Mouse (Mus musculus): Measurements from ENCODE around the gene Ltbp4. TPM values are rescaled to one million over a fixed set of nuclear protein-coding genes. Genes with fewer than 3 reads are reported as not detected.

Gene Ltbp4
- polyA plus RNA-seq, 1 experiment = 0.03 TPM

DNA sequence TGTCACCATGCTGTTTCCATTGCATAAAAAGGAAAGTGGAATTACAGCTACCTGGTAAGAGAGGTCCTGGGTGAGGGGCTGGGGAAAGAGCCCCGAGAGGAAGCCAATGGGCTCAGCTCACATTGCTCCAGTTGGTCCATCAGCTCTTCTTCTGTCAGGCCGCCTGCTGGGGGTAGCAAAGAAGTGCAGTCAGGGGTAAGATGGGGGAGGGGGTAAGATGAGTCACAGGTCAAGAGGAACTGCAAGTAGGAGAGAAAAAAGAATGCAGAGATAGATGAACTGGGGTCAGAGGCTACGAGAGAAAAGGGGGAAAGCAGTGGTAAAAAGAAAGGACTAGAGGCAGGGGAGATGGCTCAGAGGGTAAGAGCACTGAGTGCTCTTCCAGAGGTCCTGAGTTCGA is 5.1 kb upstream of the Ltbp4 start:
- no peak for TF ChIP-seq TAL1 (IDR thresholded peaks at IDR 0.05; ENCODE audit: low read length)
- TF ChIP-seq GATA1 (IDR thresholded peaks at IDR 0.05; ENCODE audit: low read length) = no peak
- H3K36me3 ChIP-seq (ENCODE audit: control insufficient read depth) = peaks cover 33% of the 10 kb centered on the region
- peaks cover 2% of the 10 kb centered on the region for H3K4me1 ChIP-seq (ENCODE audit: control insufficient read depth)
- no peaks in the 10 kb centered on the region for H3K9me3 ChIP-seq (ENCODE audit: control insufficient read depth, low read length)
- no peak overlapping the region for H3K4me3 ChIP-seq (replicated peaks)
- peaks cover 29% of the 10 kb centered on the region for H3K27me3 ChIP-seq (ENCODE audit: control insufficient read depth)

DNA sequence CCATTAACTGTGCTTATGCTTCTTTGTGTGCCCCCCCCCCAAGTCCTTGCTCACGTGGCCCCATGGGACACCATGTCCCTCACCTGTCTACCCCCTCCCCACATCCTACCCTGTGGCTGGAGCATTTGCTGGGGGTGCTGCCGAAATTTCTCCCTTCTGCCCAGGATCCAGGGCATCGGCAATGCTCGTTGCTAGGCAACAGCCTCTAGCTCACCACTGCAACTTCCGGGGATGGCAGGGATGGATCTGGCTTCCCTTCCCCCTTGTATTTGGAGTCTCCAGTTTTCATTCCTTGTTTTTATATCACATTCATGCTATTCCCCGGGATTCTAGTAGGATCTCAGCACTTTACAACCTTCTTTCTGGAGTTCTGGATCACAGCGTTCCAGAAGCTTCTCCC is 2.0 kb upstream of the Ltbp4 start:
- H3K36me3 ChIP-seq (ENCODE audit: control insufficient read depth) = peaks cover 17% of the 10 kb centered on the region
- H3K9me3 ChIP-seq (ENCODE audit: control insufficient read depth, low read length) = no peaks in the 10 kb centered on the region; the same call in 1 of the 2 replicates
- H3K4me3 ChIP-seq (replicated peaks) = no peak overlapping the region
- TF ChIP-seq TAL1 (IDR thresholded peaks at IDR 0.05; ENCODE audit: low read length) = no peak
- TF ChIP-seq GATA1 (IDR thresholded peaks at IDR 0.05; ENCODE audit: low read length) = no peak
- peaks cover 12% of the 10 kb centered on the region for H3K4me1 ChIP-seq (ENCODE audit: control insufficient read depth)
- H3K27me3 ChIP-seq (ENCODE audit: control insufficient read depth) = peaks cover 59% of the 10 kb centered on the region

DNA sequence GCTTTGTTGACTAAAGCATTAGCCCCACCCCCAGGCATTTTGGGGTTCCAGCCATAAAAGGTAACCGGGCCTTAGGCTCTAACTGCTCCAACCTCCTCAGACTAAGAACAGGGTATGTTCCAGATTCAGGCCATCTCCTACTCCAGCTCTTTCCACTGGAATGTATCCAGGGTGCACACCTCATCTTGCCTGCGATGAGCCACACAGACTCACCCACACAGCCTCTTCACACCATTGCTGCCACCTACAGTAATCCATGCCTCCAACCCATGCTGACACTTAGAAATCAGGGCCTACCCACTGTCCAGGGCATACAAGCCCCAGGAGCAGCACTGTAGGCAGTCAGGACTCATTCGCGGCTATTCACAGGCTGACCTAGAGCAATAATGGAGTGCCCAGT is 1.6 kb upstream of the Ltbp4 start:
- Histone ChIP-seq H3K9me3 (ENCODE audit: control insufficient read depth, low read length) (peaks cover 3% of the 10 kb centered on the region; the same call in 1 of the 2 replicates), H3K4me1 (ENCODE audit: control insufficient read depth) (peaks cover 12% of the 10 kb centered on the region), H3K4me3 (replicated peaks) (no peak overlapping the region), H3K36me3 (ENCODE audit: control insufficient read depth) (peaks cover 13% of the 10 kb centered on the region), H3K27me3 (ENCODE audit: control insufficient read depth) (peaks cover 63% of the 10 kb centered on the region)
- TF ChIP-seq TAL1 (IDR thresholded peaks at IDR 0.05; ENCODE audit: low read length) = no peak
- TF ChIP-seq GATA1 (IDR thresholded peaks at IDR 0.05; ENCODE audit: low read length) = no peak

DNA sequence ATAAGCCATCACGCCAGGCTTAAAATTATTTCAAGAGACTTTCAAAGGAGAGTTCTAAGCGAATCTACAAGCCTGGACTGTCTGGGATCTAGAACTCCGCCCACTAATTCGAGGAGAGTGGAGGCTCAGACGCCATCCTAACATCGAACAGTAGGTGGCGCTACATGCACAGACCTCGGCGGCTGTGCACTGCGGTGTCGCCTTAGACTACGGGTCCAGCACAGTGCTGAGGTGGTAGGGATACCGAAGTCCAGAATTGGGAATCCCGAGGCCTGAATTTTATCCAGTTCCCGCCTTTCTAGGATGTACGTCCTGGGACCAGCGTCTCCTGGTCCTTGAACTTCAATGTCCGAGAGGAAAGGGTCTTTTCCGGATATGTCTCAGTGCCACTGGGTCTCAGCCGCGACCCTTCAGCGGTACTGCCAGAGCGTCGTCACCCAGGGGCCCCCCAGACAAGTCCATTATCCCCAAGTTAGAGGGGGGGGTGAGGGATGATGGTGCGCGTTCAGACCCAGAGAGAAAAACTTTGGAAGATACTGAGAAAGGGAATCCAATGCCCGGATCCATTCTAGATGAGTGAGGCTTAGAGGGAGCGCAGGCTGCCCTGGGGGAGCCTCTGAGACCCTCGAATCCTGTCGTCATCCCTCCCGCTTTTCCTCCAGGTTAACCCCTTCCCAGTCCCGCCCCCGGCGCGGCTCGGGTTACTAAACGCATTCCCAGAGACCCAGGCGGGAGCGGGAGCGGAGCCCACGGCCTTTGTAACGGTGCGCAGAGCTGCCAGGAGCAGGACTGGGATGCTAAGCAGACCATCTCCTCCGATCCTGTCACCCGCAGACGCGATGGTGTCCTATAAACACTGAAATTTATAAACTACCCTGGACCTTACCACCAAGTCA is 1.3 kb downstream of the Ltbp4 start:
- H3K36me3 ChIP-seq (ENCODE audit: control insufficient read depth) = no peaks in the 10 kb centered on the region
- TF ChIP-seq TAL1 (IDR thresholded peaks at IDR 0.05; ENCODE audit: low read length) = no peak
- TF ChIP-seq GATA1 (IDR thresholded peaks at IDR 0.05; ENCODE audit: low read length) = no peak
- H3K4me1 ChIP-seq (ENCODE audit: control insufficient read depth) = peaks cover 31% of the 10 kb centered on the region
- H3K9me3 ChIP-seq (ENCODE audit: control insufficient read depth, low read length) = peaks cover 6% of the 10 kb centered on the region; the same call in 1 of the 2 replicates
- H3K4me3 ChIP-seq (replicated peaks) = no peak overlapping the region
- peaks cover 93% of the 10 kb centered on the region for H3K27me3 ChIP-seq (ENCODE audit: control insufficient read depth)

DNA sequence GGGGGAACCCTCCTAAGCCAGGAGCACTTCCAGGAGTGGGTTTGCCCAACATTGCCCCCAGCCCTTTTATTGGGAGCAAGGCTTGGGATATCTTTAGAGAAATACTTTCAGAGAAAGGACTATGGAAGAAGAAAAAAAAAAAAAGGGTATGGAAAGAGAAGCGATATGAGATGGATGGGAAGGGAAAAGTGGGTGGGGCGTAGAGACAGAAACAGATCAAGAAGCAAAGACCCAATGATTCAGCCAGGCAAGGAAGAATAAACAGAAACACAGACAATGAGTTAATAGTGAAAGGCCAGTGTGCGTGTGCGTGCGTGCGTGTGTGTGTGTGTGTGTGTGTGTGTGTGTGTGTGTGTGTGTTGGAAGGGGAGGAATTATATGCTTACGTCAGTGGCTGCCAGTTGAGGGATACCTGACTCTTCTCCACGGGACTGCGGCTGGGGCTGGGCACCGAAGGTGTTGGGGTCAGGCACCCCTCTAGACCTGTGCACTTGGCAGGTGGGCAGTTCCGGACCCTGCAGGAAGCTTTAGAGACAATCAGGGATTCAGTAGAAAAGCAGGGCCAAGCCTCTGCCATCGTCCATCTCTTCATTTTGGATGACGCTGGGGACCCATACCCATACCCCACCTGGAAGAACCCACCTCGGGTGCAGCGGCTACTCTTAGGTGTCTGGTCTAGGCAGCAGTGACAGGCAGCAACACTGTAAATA is 2.3 kb downstream of the Ltbp4 start:
- Histone ChIP-seq H3K4me3 (replicated peaks) (no peak overlapping the region), H3K4me1 (ENCODE audit: control insufficient read depth) (peaks cover 41% of the 10 kb centered on the region), H3K36me3 (ENCODE audit: control insufficient read depth) (no peaks in the 10 kb centered on the region), H3K27me3 (ENCODE audit: control insufficient read depth) (peaks cover 98% of the 10 kb centered on the region), H3K9me3 (ENCODE audit: control insufficient read depth, low read length) (peaks cover 12% of the 10 kb centered on the region)
- TF ChIP-seq GATA1 (IDR thresholded peaks at IDR 0.05; ENCODE audit: low read length) (no peak), TAL1 (IDR thresholded peaks at IDR 0.05; ENCODE audit: low read length) (no peak)

DNA sequence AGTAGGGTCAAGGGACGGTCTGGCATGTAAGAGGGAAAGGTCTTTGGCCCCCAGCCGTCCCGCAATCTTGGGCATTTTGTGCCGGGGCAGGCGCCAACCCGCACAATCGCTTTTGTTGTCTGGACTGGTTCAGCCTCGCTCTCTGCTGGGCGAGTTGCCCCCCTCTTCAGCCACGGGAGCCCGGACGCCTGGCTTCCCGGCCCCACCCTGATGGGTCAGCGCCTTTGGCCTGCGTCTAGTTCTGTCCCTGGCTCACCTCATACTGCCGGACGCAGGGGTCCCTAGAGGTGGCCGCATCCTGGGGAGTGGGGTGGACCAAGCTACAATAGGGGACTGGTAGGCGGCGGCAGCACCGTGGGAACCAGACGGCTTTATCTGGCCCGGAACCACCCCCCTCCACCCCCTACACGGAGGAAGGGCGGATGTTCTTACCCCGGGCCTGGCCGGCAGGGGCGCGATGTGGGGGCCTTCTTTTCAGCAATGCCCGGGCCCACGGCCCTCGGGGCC is 3.0 kb downstream of the Ltbp4 start:
- Histone ChIP-seq H3K36me3 (ENCODE audit: control insufficient read depth) (no peaks in the 10 kb centered on the region), H3K4me3 (replicated peaks) (no peak overlapping the region), H3K27me3 (ENCODE audit: control insufficient read depth) (peaks cover 100% of the 10 kb centered on the region), H3K9me3 (ENCODE audit: control insufficient read depth, low read length) (peaks cover 14% of the 10 kb centered on the region), H3K4me1 (ENCODE audit: control insufficient read depth) (peaks cover 48% of the 10 kb centered on the region)
- TF ChIP-seq TAL1 (IDR thresholded peaks at IDR 0.05; ENCODE audit: low read length) (no peak), GATA1 (IDR thresholded peaks at IDR 0.05; ENCODE audit: low read length) (no peak)

DNA sequence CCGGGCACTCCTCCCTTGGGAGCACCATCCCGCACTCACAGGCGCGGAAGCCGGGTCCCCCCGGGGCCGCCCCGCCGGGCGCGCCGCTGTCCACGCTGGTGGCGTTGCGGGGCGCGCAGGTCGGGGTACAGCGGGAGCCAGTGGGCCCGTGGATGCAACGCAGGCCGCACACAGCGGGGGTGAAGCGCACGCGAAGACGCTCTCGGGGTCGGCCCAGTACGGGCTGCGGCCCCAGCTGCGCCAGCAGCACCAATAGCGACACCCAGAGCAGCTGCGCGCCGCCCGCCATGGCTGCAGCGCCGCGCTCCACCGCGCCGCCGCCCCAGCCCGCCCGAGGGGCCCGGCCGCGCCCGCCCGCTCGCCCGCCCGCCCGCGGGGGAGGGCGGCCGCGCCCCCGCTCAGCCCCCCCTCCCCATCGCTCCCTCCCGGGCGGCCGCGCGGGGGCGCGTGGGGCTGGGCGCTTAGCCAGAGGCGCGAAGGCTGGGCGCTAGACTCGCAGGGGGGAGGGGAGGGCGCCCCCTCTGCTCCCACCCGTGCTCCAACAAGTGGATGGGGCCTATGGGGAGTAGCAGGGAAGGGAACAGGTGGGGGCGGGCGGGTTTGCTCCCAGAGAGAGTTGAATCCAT is 4.1 kb downstream of the Ltbp4 start:
- TF ChIP-seq GATA1 (IDR thresholded peaks at IDR 0.05; ENCODE audit: low read length) = no peak
- TF ChIP-seq TAL1 (IDR thresholded peaks at IDR 0.05; ENCODE audit: low read length) = no peak
- Histone ChIP-seq H3K27me3 (ENCODE audit: control insufficient read depth) (peaks cover 100% of the 10 kb centered on the region), H3K4me1 (ENCODE audit: control insufficient read depth) (peaks cover 53% of the 10 kb centered on the region), H3K36me3 (ENCODE audit: control insufficient read depth) (no peaks in the 10 kb centered on the region), H3K9me3 (ENCODE audit: control insufficient read depth, low read length) (peaks cover 14% of the 10 kb centered on the region), H3K4me3 (replicated peaks) (no peak overlapping the region)

DNA sequence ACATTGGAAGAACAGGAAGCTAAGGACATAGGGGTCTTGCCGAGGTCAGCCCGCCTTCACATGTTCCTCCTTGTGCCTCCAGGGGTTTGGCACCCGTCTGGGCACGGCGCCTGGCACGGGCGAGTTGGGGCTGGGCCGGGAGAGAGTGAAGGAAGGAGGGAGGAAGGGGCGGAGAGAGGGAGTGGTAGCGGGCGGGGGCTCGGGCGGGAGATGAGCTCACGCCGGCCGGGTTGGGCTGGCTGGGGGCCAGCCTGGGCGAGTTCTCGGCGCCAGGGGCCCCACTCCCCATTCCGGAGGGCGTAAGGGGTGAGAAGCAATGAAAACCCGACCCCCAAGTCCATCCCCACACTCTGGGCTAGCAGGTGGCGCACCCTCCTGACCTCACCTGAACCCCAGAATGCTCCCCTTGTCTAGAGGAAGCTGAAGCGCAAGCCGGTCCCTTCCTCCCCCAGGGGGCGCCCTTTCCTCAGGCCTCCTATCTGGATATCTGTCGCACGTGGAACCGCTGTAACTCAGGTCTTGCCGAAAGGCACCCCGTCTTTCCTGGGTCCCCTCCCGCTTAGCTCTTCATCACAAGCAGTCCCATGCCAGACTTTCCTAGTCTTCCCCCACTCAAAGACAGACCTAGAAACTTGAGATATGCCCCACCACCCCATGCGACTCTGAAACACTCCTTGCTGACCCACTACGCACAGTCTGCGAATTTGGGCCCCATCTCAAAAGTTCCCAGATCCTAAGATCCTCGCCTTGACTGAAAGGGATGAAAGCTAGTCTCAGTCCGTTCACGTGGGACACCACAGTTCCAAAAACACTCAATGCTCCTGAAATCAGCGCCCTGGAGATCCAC is 4.9 kb downstream of the Ltbp4 start:
- TF ChIP-seq TAL1 (IDR thresholded peaks at IDR 0.05; ENCODE audit: low read length) (no peak), GATA1 (IDR thresholded peaks at IDR 0.05; ENCODE audit: low read length) (no peak)
- peaks cover 100% of the 10 kb centered on the region for H3K27me3 ChIP-seq (ENCODE audit: control insufficient read depth)
- peaks cover 51% of the 10 kb centered on the region for H3K4me1 ChIP-seq (ENCODE audit: control insufficient read depth)
- no peaks in the 10 kb centered on the region for H3K36me3 ChIP-seq (ENCODE audit: control insufficient read depth)
- peaks cover 14% of the 10 kb centered on the region for H3K9me3 ChIP-seq (ENCODE audit: control insufficient read depth, low read length)
- H3K4me3 ChIP-seq (replicated peaks) = no peak overlapping the region

All from erythroblast, embryonic 14.5 days (primary cell).